Mouse (Mus musculus) adrenal gland, adult (tissue): ENCODE measurements around the gene Shq1.

Experiments
- DNase-seq, 2 experiments: peaks; one replicate each; pipeline ENCODE4 v3.0.0; 2022 to 2023; ENCODE audit warnings: low spot score in 1 of 2; ENCODE audit not compliant: inconsistent age in 2 of 2

The Shq1 gene

GRCm38 (mm10) chr6:100537987-100538386 lies 133.0 kb downstream of the Shq1 start:
- no peak for DNase-seq

- DNase-seq = no peak
Observed at GRCm38 (mm10) chr6:100537042-100537441, 133.9 kb downstream of the Shq1 start.

DNA sequence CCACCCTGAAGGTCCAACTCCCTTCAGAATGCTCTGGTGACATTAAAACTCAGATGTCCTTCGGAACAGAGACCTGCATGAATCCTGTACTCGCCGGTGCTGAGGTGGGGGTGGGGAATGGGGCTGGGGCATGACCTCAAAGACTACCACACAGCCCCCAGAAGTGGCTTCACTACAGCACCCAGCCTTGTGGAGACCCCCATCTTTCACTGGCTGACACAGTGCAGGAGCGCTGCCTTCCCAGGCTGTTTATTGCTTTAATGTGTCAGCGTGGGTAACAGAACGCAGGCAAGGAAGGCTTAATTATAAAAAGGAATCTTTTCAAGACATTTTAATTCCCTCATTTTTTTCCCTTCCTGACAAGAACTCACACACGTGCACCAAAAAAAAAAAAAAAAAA lies 137.6 kb downstream of the Shq1 start:
- DNase-seq = no peak

- DNase-seq = peak in 1 of 2 experiments; percentile 38
Observed at GRCm38 (mm10) chr6:100532326-100532725, 138.6 kb downstream of the Shq1 start.

GRCm38 (mm10) chr6:100529673-100530072 lies 141.3 kb downstream of the Shq1 start:
- DNase-seq = no peak

GRCm38 (mm10) chr6:100528556-100528955 lies 142.4 kb downstream of the Shq1 start:
- no peak for DNase-seq

GRCm38 (mm10) chr6:100527972-100528371 lies 143.0 kb downstream of the Shq1 start:
- DNase-seq = peak in 1 of 2 experiments; percentile 63

GRCm38 (mm10) chr6:100527161-100527560 lies 143.8 kb downstream of the Shq1 start:
- no peak for DNase-seq

DNA sequence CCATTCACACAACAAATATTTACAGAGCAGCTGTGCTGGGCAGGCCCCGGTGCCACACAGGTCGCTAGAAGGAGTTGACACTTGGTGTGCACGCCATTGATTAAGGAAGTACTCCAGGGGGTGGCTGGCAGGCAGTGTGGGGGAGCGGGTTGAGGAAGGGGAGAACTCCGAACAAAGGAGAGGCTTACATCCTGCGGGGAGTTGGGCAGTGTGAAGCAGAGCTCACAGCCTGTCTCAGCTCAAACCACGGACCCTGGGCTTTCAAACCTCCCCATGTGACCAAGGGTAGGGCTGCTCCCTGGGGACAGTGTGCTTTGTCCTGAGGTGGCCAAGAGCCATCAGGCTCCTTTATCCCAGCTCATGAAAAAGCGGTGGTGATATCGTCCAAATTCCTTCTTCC lies 144.9 kb downstream of the Shq1 start:
- DNase-seq = no peak

DNA sequence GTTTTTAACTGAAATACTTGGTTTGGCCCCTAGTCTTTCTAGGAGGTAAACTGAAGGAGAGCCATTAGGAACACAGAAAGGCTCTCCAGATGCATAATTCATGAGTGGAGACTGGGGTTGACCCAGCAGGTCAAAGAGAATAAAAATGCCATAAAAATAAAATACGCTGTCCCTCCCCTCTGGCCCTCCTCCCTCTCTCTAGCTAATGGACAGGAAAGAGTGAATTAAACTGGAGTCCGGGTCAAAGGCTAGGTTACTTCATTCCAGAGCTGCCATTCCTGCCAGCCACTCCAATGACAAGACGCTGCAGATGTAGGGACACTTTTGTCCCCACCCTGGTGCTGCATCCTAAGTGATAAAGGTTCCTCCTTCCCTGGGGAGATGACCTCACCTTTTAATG lies 145.5 kb downstream of the Shq1 start:
- DNase-seq = no peak

GRCm38 (mm10) chr6:100522495-100522894 lies 148.5 kb downstream of the Shq1 start:
- no peak for DNase-seq

- no peak for DNase-seq
Observed at GRCm38 (mm10) chr6:100521615-100522398, 149.2 kb downstream of the Shq1 start.

- DNase-seq = peak; percentile 55 to 76
Observed at GRCm38 (mm10) chr6:100520558-100521099, 150.3 kb downstream of the Shq1 start.

- no peak for DNase-seq
Observed at GRCm38 (mm10) chr6:100519837-100520236, 151.1 kb downstream of the Shq1 start.
